Mouse (Mus musculus): ENCODE results near the gene Enox1.

DNA sequence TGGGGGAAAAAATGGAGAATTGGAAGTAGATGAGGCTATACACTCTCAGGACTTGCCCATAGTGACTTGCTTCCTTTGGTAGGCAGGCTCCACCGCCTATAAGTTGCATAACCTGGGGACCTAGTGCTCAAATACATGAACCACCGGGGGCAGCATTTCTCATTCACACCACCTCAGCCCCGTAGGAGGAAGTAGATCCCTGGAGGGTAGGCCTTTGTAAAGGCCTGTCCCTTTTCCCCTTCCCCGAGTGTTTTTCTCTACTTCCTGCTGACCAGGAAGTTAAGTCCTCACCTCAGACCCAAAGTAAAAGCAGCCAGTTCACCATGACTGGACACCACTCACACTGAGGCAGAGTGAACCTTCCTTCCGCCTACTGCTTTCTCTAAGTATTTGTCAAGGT is 377.1 kb downstream of the Enox1 start:
- peak; percentile 29; the same call in 1 of the 2 replicates for TF ChIP-seq CTCF (IDR thresholded peaks at IDR 0.05; ENCODE audit: control insufficient read depth, insufficient read depth, low read length)
- no peak for TF ChIP-seq POLR2A (IDR thresholded peaks at IDR 0.05; ENCODE audit: borderline replicate concordance, control insufficient read depth, low read depth, low read length)
